Comparison of ENCODE assay signal across 26 mouse cellular contexts in the genomic region with DNA sequence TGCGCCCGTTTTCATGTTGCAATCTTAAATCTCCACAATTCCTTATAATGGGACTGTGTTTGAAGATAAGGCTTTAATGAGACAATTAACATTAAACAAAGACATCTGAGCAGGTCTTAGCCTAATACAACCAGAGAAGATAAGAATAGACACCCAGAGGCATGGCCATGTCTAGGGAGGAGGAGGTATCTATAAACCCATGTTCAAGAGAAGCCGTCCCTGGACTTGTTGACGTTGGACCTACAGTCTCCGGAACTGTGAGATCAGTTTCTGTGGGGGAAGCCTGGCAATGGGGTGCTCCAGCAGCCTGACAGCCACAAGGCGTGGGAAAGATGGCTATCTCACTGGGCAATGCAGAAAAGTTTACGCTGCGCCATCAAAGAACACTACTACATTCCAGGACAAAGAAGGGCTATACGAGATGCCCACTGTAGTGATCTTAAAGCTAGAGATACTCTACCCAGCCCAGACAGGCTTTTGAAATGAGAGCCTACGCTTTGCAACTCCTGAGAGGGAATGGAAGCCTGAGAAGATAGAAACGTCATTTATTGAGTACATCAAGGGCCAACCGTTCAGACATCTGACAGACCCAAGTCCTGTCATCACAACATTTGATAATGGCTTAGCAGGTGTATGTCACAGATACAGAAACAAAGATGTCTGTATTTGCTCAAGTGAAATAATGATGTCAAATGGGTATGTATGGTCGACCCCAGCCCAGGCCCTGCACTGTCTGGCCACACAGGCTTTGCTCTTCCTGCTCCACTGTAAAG. TPM values are rescaled to one million over a fixed set of nuclear protein-coding genes. Genes with fewer than 3 reads are reported as not detected.
A peak's percentile ranks its signal among the peaks of the same experiment; 100 is the strongest.
DNase-seq lines count a peak whose midpoint lies in the region; ATAC-seq lines count a peak whose summit lies in the region.
"Had no signal": no experiment of that assay in that cellular context is flagged by ENCODE, and none has a peak within 500 bp of the region (broad histone marks: within the 10 kb centered on the region; RNA-seq: fewer than 3 reads in every experiment).

No protein-coding gene starts in this region.

- peak overlapping the region; percentile 82 for H3K4me2 ChIP-seq in liver, embryonic 12.5 days
- H3K4me2 ChIP-seq: embryonic facial prominence, embryonic 12.5 days; hindbrain, embryonic 13.5 days; limb, embryonic 15.5 days; midbrain, embryonic 11.5 days; neural tube, embryonic 15.5 days had no signal

- H3K9ac ChIP-seq in liver, embryonic 12.5 days = peak overlapping the region; percentile 77
- H3K9ac ChIP-seq: embryonic facial prominence, embryonic 12.5 days; hindbrain, embryonic 13.5 days; limb, embryonic 15.5 days; neural tube, embryonic 15.5 days had no signal

- peaks cover 80% of the 10 kb centered on the region for H3K4me1 ChIP-seq in liver, embryonic 12.5 days
- H3K4me1 ChIP-seq: embryonic facial prominence, embryonic 12.5 days; hindbrain, embryonic 13.5 days; limb, embryonic 15.5 days; neural tube, embryonic 15.5 days had no signal

- WGBS in liver, embryonic 12.5 days (ENCODE audit: insufficient replicate concordance) = 27% methylated on average over 13 of the region's 13 CpGs

- peaks cover 29% of the 10 kb centered on the region for H3K36me3 ChIP-seq in liver, embryonic 12.5 days

- H3K27ac ChIP-seq in liver, embryonic 12.5 days = peak overlapping the region; percentile 99
- H3K27ac ChIP-seq: embryonic facial prominence, embryonic 12.5 days; hindbrain, embryonic 13.5 days; limb, embryonic 15.5 days; macrophage; neural tube, embryonic 15.5 days had no signal

- no peaks in the 10 kb centered on the region for H3K9me3 ChIP-seq in liver, embryonic 12.5 days (replicated peaks)
- H3K9me3 ChIP-seq: embryonic facial prominence, embryonic 12.5 days; hindbrain, embryonic 13.5 days; limb, embryonic 15.5 days; neural tube, embryonic 15.5 days had no signal

- ATAC-seq in liver, embryonic 12.5 days = peak; percentile 50
- peak; percentile 47 for ATAC-seq in megakaryocyte progenitor cell, adult 5-6 weeks (replicated peaks; ENCODE audit: poor library complexity)
- ATAC-seq in CD4-positive, CD25-positive, alpha-beta regulatory T cell, adult 4 months = no peak
- ATAC-seq: forebrain, embryonic 16.5 days; lung, postnatal 0 days had no signal

- peak; percentile 36 for DNase-seq in spleen, adult 12 weeks (ENCODE audit: low spot score)
- DNase-seq in spleen, postnatal 4 days (ENCODE audit: low spot score in 2 of 2) = no peak
- DNase-seq in c-Kit-positive CD71-positive TER-119-positive erythroid progenitor cells, embryonic 14.5 days (ENCODE audit: low spot score) = peak; percentile 71
- DNase-seq in lung, adult 18-20 months = no peak
- no peak for DNase-seq in embryo, embryonic 10 days (ENCODE audit: low spot score)
- DNase-seq: adrenal gland, postnatal 14 days; B cell, adult 2 months; cerebellum, adult 11 months; cerebellum, adult 9-11 months; gastrocnemius, postnatal 25 days; heart, adult 18-20 months; kidney, adult 18-20 months; left cerebral cortex, postnatal 4 days; right cerebral cortex, adult 18-20 months; thymus, postnatal 14 days had no signal

- H3K4me3 ChIP-seq in liver, embryonic 12.5 days = peak overlapping the region; percentile 39
- H3K4me3 ChIP-seq: embryonic facial prominence, embryonic 12.5 days; hindbrain, embryonic 13.5 days; limb, embryonic 15.5 days; neural tube, embryonic 15.5 days had no signal

- no peaks in the 10 kb centered on the region for H3K27me3 ChIP-seq in liver, embryonic 12.5 days (replicated peaks)
- H3K27me3 ChIP-seq: embryonic facial prominence, embryonic 12.5 days; hindbrain, embryonic 13.5 days; limb, embryonic 15.5 days; neural tube, embryonic 15.5 days had no signal

RNA-seq across cellular contexts. Expression of gene Abcb10, which starts 7.5 kb away (rescaled TPM):
- 191 and 196 TPM in 2 replicates for polyA plus RNA-seq in liver, embryonic 12.5 days (2016; fragmentation: Nextera tagmentation; extraction: Ambion mirVana)
- total RNA-seq in megakaryocyte progenitor cell, adult 5-6 weeks (2015) = 15.5 and 18.2 TPM in 2 replicates
- total RNA-seq in megakaryocyte progenitor cell, adult 5-6 weeks (2017) = 25.0 and 26.7 TPM in 2 replicates
- polyA plus RNA-seq in CD4-positive, CD25-positive, alpha-beta regulatory T cell, adult 4 months (2017; shearing (Covaris generic)) = 1 to 10 TPM in 1 of 2 experiments, under 1 TPM in 1; 0.73 to 1.5 TPM

RNA-seq across cellular contexts. Expression of gene Taf5l, which starts 30.7 kb away (rescaled TPM):
- polyA plus RNA-seq in liver, embryonic 12.5 days (2016; fragmentation: Nextera tagmentation; extraction: Ambion mirVana) = 47.2 and 48.0 TPM in 2 replicates
- 30.5 and 32.8 TPM in 2 replicates for total RNA-seq in megakaryocyte progenitor cell, adult 5-6 weeks (2015)
- 32.8 and 34.4 TPM in 2 replicates for total RNA-seq in megakaryocyte progenitor cell, adult 5-6 weeks (2017)
- polyA plus RNA-seq in CD4-positive, CD25-positive, alpha-beta regulatory T cell, adult 4 months (2017; shearing (Covaris generic)) = 10 to 100 TPM; 12.3 to 13.2 TPM

RNA-seq across cellular contexts. Expression of gene Urb2, which starts 30.8 kb away (rescaled TPM):
- polyA plus RNA-seq in liver, embryonic 12.5 days (2016; fragmentation: Nextera tagmentation; extraction: Ambion mirVana) = 5.9 and 7.2 TPM in 2 replicates
- total RNA-seq in megakaryocyte progenitor cell, adult 5-6 weeks (2015) = 25.5 and 29.6 TPM in 2 replicates
- total RNA-seq in megakaryocyte progenitor cell, adult 5-6 weeks (2017) = 23.9 and 24.2 TPM in 2 replicates
- 1 to 10 TPM; 2.5 to 7.8 TPM for polyA plus RNA-seq in CD4-positive, CD25-positive, alpha-beta regulatory T cell, adult 4 months (2017; shearing (Covaris generic))

RNA-seq across cellular contexts. Expression of gene Nup133, which starts 41.4 kb away (rescaled TPM):
- 35.8 and 36.9 TPM in 2 replicates for polyA plus RNA-seq in liver, embryonic 12.5 days (2016; fragmentation: Nextera tagmentation; extraction: Ambion mirVana)
- 27.8 and 28.7 TPM in 2 replicates for total RNA-seq in megakaryocyte progenitor cell, adult 5-6 weeks (2015)
- total RNA-seq in megakaryocyte progenitor cell, adult 5-6 weeks (2017) = 28.2 and 33.0 TPM in 2 replicates
- 10 to 100 TPM in 1 of 2 experiments, 1 to 10 TPM in 1; 9.0 to 10.2 TPM for polyA plus RNA-seq in CD4-positive, CD25-positive, alpha-beta regulatory T cell, adult 4 months (2017; shearing (Covaris generic))

Comparison
In these comparisons a context has a peak if more than half of its experiments do, and no peak if none do; other contexts are left out.
1. DNase-seq: peak in spleen, adult 12 weeks (single experiment) and c-Kit-positive CD71-positive TER-119-positive erythroid progenitor cells, embryonic 14.5 days (single experiment); none in spleen, postnatal 4 days (0 of 2), lung, adult 18-20 months (0 of 2) and embryo, embryonic 10 days (single experiment).
2. RNA of gene Abcb10, which starts 7.5 kb away (polyA plus RNA-seq): 191 to 196 TPM in liver, embryonic 12.5 days; 0.73 to 1.5 TPM in CD4-positive, CD25-positive, alpha-beta regulatory T cell, adult 4 months; every median in the first group is over 10 times any median in the second.